Mouse (Mus musculus) embryonic facial prominence, embryonic 15.5 days (tissue): Measurements from ENCODE around the gene Far1. TPM values are rescaled to one million over a fixed set of nuclear protein-coding genes. Genes with fewer than 3 reads are reported as not detected.

ENCODE experiments used
- ATAC-seq: fragments of 200-750 bp; cut with Nextera tagmentation; 2 replicates; pipeline ENCODE4 v1.8.0; 2017; ENCODE audit warnings: low read depth, moderate TSS enrichment; ENCODE audit not compliant: insufficient number of reproducible peaks, low FRiP score, low TSS enrichment
- H3K27ac ChIP-seq: fragments of 300-500 bp; sonication (generic); replicated peaks from 2 replicates; pipeline ENCODE4 v1.5.1; 2015; ENCODE audit warnings: mild to moderate bottlenecking, inconsistent platforms
- H3K27me3 ChIP-seq: fragments of 300-500 bp; sonication (generic); 2 replicates; pipeline ENCODE4 v1.6.1; 2015; ENCODE audit warnings: inconsistent platforms
- H3K36me3 ChIP-seq: fragments of 300-500 bp; sonication (generic); 2 replicates; pipeline ENCODE4 v1.6.1; 2015; ENCODE audit warnings: mild to moderate bottlenecking, inconsistent platforms
- H3K4me1 ChIP-seq: fragments of 300-500 bp; sonication (generic); 2 replicates; pipeline ENCODE4 v1.6.1; 2015; ENCODE audit warnings: inconsistent platforms
- H3K4me2 ChIP-seq: fragments of 300-500 bp; sonication (generic); replicated peaks from 2 replicates; pipeline ENCODE4 v1.6.1; 2015; ENCODE audit warnings: mild to moderate bottlenecking, inconsistent platforms
- H3K4me3 ChIP-seq: fragments of 300-500 bp; sonication (generic); replicated peaks from 2 replicates; pipeline ENCODE4 v1.5.1; 2015; ENCODE audit warnings: mild to moderate bottlenecking, inconsistent platforms
- H3K9ac ChIP-seq: fragments of 300-500 bp; sonication (generic); 2 replicates; pipeline ENCODE4 v1.6.1; 2015; ENCODE audit warnings: inconsistent platforms
- H3K9me3 ChIP-seq: fragments of 300-500 bp; sonication (generic); replicated peaks from 2 replicates; pipeline ENCODE4 v1.6.1; 2016; ENCODE audit warnings: inconsistent platforms
- WGBS: fragments of 180-500 bp; shearing (Covaris S2); methylation state at CpG from one replicate; pipeline ENCODE4 v1.1.7; 2015; 5-methylcytosine and 5-hydroxymethylcytosine counted together
- polyA plus RNA-seq: library from polyadenylated mRNA; unstranded; fragments of >200 nt; fragmentation: Nextera tagmentation; extraction: Ambion mirVana; gene quantifications from 2 replicates; pipeline ENCODE4 v1.2.1, GENCODE M21; 2015

The Far1 gene
- polyA plus RNA-seq, 1 experiment from 2014 or later: 72.2 TPM

DNA sequence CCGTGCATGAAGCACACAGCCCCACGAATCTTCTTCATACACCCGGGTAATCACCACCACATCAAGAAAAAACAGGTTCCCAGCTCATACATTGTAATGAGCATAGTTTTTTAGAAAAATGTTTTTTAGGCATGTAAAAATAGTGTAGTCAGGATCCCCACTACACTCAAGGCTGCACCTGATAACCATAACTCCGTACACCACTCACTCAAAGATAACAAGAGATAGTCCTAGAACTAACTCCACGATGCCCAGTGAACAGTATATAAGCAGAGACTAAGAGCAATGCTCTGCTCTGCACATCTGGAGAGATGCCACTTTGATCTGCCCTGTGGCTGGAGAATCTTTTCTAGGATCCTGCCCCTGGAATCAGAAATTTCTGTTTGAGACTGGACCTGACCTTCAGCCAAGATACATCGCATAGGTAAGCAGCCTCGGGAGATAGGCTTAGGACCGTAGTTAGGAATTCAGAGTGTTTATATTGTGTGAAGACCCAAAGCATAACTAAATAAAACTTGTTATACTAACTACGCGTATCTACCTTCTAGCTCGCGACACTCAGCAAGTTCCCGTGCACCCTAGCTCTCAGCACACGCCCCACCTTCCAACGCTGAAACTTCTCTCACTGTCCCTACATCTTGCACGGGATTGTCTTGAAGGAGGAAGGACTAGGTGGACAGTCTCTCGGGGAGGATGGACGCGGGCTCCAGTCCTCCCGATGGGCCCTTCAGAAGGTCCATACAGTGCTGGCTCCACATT is 928 bp upstream of the Far1 start:
- peak overlapping the region; percentile 54 for H3K9ac ChIP-seq
- H3K4me1 ChIP-seq: 0 out of 2 replicates have a peak, but pooled peaks cover 16% of the 10 kb centered on the region
- WGBS: 11% methylated on average over 20 of the region's 20 CpGs
- H3K4me3 ChIP-seq: peak overlapping the region; percentile 92
- H3K27me3 ChIP-seq: no peaks in the 10 kb centered on the region
- no peaks in the 10 kb centered on the region for H3K9me3 ChIP-seq
- H3K4me2 ChIP-seq: peak overlapping the region; percentile 89
- H3K27ac ChIP-seq: peak overlapping the region; percentile 74
- peak; percentile 6; the same call in 1 of the 2 replicates for ATAC-seq
- no peaks in the 10 kb centered on the region for H3K36me3 ChIP-seq

GRCm38 (mm10) chr7:113513963-113514649 is 472 bp downstream of the Far1 start:
- peak; percentile 80 for ATAC-seq
- WGBS: under 1% methylated on average over 28 of the region's 45 CpGs

DNA sequence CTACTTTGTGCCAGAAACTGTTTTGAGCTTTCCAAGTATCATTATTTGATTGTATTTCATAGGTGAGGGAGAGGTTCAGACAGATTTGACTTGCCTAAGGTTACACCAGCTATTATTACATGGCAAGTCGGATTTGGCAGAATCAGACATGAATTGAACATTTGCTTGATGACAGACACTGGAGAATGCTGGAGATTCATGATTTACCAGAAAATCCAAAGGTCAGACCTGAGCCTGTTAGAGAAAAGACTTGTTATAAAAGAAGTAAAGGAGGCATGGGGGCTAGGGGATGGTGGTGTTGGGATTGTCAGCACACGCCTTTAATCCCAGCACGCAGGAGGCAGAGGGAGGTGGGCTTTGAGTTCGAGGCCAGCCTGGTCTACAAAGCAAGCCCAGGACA is 2.2 kb downstream of the Far1 start:
- Histone ChIP-seq H3K36me3 (no peaks in the 10 kb centered on the region), H3K9ac (no peak overlapping the region), H3K4me2 (no peak overlapping the region), H3K4me1 (0 out of 2 replicates have a peak, but pooled peaks cover 16% of the 10 kb centered on the region), H3K9me3 (no peaks in the 10 kb centered on the region), H3K27ac (no peak overlapping the region), H3K4me3 (no peak overlapping the region), H3K27me3 (no peaks in the 10 kb centered on the region)
- no peak for ATAC-seq
- WGBS: 82% methylated on average over 4 of the region's 4 CpGs

More at GRCm38 (mm10) chr7:113513963-113514649, 472 bp downstream of the Far1 start:
- Histone ChIP-seq H3K27me3 (no peaks in the 10 kb centered on the region), H3K4me3 (peak overlapping the region; percentile 92), H3K9ac (peak overlapping the region; percentile 92), H3K9me3 (no peaks in the 10 kb centered on the region), H3K36me3 (no peaks in the 10 kb centered on the region), H3K27ac (peak overlapping the region; percentile 91), H3K4me2 (peak overlapping the region; percentile 89), H3K4me1 (0 out of 2 replicates have a peak, but pooled peaks cover 16% of the 10 kb centered on the region)

DNA sequence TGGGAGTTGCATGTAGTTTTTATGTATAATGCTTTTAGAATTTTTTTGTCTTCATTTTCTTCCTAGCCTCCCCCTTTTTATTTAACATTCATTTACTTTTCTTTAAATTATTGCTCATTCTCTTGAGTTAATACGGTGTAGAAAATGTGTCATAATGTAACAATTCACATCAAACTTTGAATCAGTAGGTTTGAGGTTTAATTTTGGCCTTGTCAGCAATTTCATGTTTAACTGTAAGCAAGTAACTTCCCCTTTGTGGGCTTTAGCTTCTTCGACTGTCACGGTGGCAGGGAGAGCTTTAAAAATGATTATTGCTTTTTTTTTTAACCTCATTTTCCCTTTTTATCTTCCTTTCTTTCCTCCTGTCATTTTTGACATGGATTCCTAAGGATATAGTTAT is 4.8 kb downstream of the Far1 start:
- H3K4me2 ChIP-seq: no peak overlapping the region
- no peaks in the 10 kb centered on the region for H3K36me3 ChIP-seq
- H3K4me1 ChIP-seq: 0 out of 2 replicates have a peak, but pooled peaks cover 13% of the 10 kb centered on the region
- no peak overlapping the region for H3K9ac ChIP-seq
- 39% methylated on average over 3 of the region's 3 CpGs for WGBS
- no peak for ATAC-seq
- no peaks in the 10 kb centered on the region for H3K27me3 ChIP-seq
- no peak overlapping the region for H3K4me3 ChIP-seq
- no peak overlapping the region for H3K27ac ChIP-seq
- H3K9me3 ChIP-seq: no peaks in the 10 kb centered on the region

- no peaks in the 10 kb centered on the region for H3K36me3 ChIP-seq
- 84% methylated on average over 2 of the region's 2 CpGs for WGBS
- no peak overlapping the region for H3K4me3 ChIP-seq
- no peak for ATAC-seq
- no peaks in the 10 kb centered on the region for H3K27me3 ChIP-seq
- no peaks in the 10 kb centered on the region for H3K9me3 ChIP-seq
- no peak overlapping the region for H3K27ac ChIP-seq
- H3K4me2 ChIP-seq: no peak overlapping the region
- 0 out of 2 replicates have a peak, but pooled peaks cover 13% of the 10 kb centered on the region for H3K4me1 ChIP-seq
- H3K9ac ChIP-seq: no peak overlapping the region
Observed at GRCm38 (mm10) chr7:113518961-113519360, 5.3 kb downstream of the Far1 start.

GRCm38 (mm10) chr7:113543158-113543557 is 29.5 kb downstream of the Far1 start:
- H3K4me2 ChIP-seq: no peak overlapping the region
- H3K4me3 ChIP-seq: no peak overlapping the region
- H3K9me3 ChIP-seq: no peaks in the 10 kb centered on the region
- no peaks in the 10 kb centered on the region for H3K27me3 ChIP-seq
- no peak for ATAC-seq
- H3K27ac ChIP-seq: no peak overlapping the region
- 67% methylated on average over 1 of the region's 1 CpGs for WGBS
- H3K36me3 ChIP-seq: peaks cover 22% of the 10 kb centered on the region; the same call in 1 of the 2 replicates
- H3K4me1 ChIP-seq: no peaks in the 10 kb centered on the region
- H3K9ac ChIP-seq: no peak overlapping the region

DNA sequence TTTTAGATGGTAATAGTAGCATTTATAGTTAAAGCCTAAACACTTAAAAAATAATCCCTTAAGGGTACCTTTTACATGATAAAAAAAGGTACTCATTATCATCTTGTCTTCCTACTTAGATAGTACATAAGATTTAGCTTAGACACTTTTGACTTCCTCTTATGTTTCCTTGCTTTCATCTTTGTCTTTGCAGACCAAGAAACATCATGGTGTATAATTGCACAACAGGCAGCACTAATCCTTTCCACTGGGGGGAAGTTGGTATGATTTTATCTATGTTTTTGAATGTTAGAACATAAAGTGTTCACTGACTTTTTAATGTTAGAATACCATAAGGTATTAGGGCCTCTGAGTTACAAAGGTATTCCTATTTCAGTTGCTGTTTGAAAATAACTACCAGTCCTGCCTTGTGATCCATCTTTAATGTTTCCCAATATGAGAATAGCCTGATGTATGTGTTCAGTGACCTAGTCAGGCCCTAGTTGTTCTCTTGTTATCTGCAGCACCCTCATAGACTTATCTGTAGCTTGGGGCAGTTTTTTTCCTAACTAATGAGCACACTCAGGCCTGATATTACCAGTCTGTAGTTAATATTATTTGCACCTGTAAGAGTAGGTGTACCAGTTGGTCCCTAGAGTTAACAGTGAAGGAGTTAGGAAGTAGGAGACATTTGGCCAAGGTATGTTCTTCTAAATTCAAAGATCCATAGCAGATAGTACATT is 38.3 kb downstream of the Far1 start:
- Histone ChIP-seq H3K27me3 (no peaks in the 10 kb centered on the region), H3K4me3 (no peak overlapping the region), H3K27ac (no peak overlapping the region), H3K4me2 (no peak overlapping the region), H3K9ac (no peak overlapping the region), H3K9me3 (no peaks in the 10 kb centered on the region), H3K4me1 (no peaks in the 10 kb centered on the region), H3K36me3 (peaks cover 15% of the 10 kb centered on the region; the same call in 1 of the 2 replicates)
- ATAC-seq: no peak

- H3K4me2 ChIP-seq: no peak overlapping the region
- H3K27ac ChIP-seq: no peak overlapping the region
- peaks cover 12% of the 10 kb centered on the region; the same call in 1 of the 2 replicates for H3K36me3 ChIP-seq
- H3K27me3 ChIP-seq: no peaks in the 10 kb centered on the region
- no peak overlapping the region for H3K9ac ChIP-seq
- no peak overlapping the region for H3K4me3 ChIP-seq
- no peak for ATAC-seq
- WGBS: 95% methylated on average over 2 of the region's 2 CpGs
- H3K9me3 ChIP-seq: no peaks in the 10 kb centered on the region
- no peaks in the 10 kb centered on the region for H3K4me1 ChIP-seq
Observed at GRCm38 (mm10) chr7:113552508-113552907, 38.9 kb downstream of the Far1 start.

GRCm38 (mm10) chr7:113556138-113556537 is 42.5 kb downstream of the Far1 start:
- no peaks in the 10 kb centered on the region for H3K4me1 ChIP-seq
- no peak overlapping the region for H3K4me3 ChIP-seq
- WGBS: 66% methylated on average over 1 of the region's 1 CpGs
- ATAC-seq: no peak
- H3K4me2 ChIP-seq: no peak overlapping the region
- H3K36me3 ChIP-seq: peaks cover 11% of the 10 kb centered on the region; the same call in 1 of the 2 replicates
- H3K27ac ChIP-seq: no peak overlapping the region
- H3K9ac ChIP-seq: no peak overlapping the region
- no peaks in the 10 kb centered on the region for H3K9me3 ChIP-seq
- no peaks in the 10 kb centered on the region for H3K27me3 ChIP-seq

DNA sequence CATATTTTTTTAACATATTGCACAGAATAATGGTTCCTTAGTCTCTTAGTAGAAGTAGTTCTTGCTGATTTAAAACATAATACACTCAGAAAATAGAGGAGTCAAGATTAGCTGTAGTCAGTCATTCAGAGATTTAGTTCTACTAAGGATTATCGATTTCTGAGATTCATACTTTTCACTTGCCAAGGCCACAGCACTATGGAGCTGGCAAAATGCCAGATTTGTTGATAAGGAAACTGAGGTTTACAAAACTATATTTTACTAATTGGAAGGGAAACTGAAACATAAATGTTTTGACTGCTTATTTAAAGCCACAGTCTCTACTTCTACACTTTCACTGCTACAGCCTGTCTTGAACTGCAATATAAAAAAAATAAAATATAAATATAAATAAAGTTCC is 53.3 kb downstream of the Far1 start:
- H3K4me1 ChIP-seq: no peaks in the 10 kb centered on the region
- no peak overlapping the region for H3K4me3 ChIP-seq
- no peak overlapping the region for H3K9ac ChIP-seq
- no peaks in the 10 kb centered on the region for H3K9me3 ChIP-seq
- ATAC-seq: no peak
- no peak overlapping the region for H3K27ac ChIP-seq
- H3K36me3 ChIP-seq: peaks cover 5% of the 10 kb centered on the region
- 76% methylated on average over 1 of the region's 1 CpGs for WGBS
- no peaks in the 10 kb centered on the region for H3K27me3 ChIP-seq
- no peak overlapping the region for H3K4me2 ChIP-seq

DNA sequence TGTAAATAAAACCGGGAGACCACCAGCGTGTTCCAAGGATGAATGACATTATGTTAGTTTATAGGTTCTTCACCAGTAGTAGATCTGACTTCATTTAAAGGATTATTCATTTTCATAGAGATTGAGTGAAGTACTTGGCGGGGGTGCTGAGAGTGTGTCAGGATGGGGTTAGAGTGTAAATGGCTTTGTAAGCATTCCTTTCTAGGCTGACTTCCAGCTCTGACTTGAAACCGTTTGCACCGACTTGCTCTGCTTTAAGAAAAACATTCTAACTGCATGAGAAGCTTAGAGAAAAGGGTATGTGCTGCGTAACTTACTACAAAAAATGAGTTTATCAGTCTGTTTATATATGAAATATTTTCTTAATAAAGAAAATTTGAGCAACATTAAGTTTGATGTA is 57.5 kb downstream of the Far1 start:
- no peak overlapping the region for H3K4me3 ChIP-seq
- H3K9ac ChIP-seq: no peak overlapping the region
- H3K36me3 ChIP-seq: peaks cover 5% of the 10 kb centered on the region

More for the DNA sequence above, 57.5 kb downstream of the Far1 start:
- Histone ChIP-seq H3K9me3 (no peaks in the 10 kb centered on the region), H3K4me1 (peaks cover 1% of the 10 kb centered on the region; the same call in 1 of the 2 replicates), H3K27ac (no peak overlapping the region), H3K4me2 (no peak overlapping the region), H3K27me3 (no peaks in the 10 kb centered on the region)
- WGBS: 57% methylated on average over 6 of the region's 6 CpGs
- no peak for ATAC-seq
